Mouse (Mus musculus): ENCODE measurements at regions not wholly inside any gene's neighbourhood (a gene's known extent, or its start where the extent isn't known, plus 50 kb on each side); places are given as distances from the start of the nearest gene placed in this dataset.

- H3K4me1 ChIP-seq (replicated peaks) = no peaks in the 10 kb centered on the region
- H3K9ac ChIP-seq = no peak overlapping the region
- no peaks in the 10 kb centered on the region for H3K9me3 ChIP-seq
- H3K36me3 ChIP-seq = no peaks in the 10 kb centered on the region
- ATAC-seq (ENCODE audit: low FRiP score) = no peak
- no peak overlapping the region for H3K4me2 ChIP-seq
- no peak overlapping the region for H3K4me3 ChIP-seq
- no peaks in the 10 kb centered on the region for H3K27me3 ChIP-seq
- WGBS = 83% methylated on average over 2 of the region's 2 CpGs
- H3K27ac ChIP-seq = no peak overlapping the region
Measured at GRCm38 (mm10) chr15:21780040-21780439, 768.8 kb upstream of the Cdh18 start.

GRCm38 (mm10) chr15:21780701-21781100 is 768.1 kb upstream of the Cdh18 start:
- Histone ChIP-seq H3K4me2 (no peak overlapping the region), H3K9ac (no peak overlapping the region), H3K36me3 (no peaks in the 10 kb centered on the region), H3K9me3 (no peaks in the 10 kb centered on the region), H3K4me3 (no peak overlapping the region), H3K4me1 (replicated peaks) (no peaks in the 10 kb centered on the region), H3K27me3 (no peaks in the 10 kb centered on the region), H3K27ac (0 out of 2 replicates have a peak overlapping the region, but pooled peaks have one; percentile 23)
- no peak for ATAC-seq (ENCODE audit: low FRiP score)
- 51% methylated on average over 3 of the region's 3 CpGs for WGBS

All from hindbrain, embryonic 13.5 days (tissue).